Mouse (Mus musculus) R1 (cell line): ENCODE data around the gene Susd3.

Experiments used
- DNase-seq: peaks from one replicate; pipeline ENCODE4 v3.0.0-alpha.2; 2018; ENCODE audit warnings: low read depth, low spot score

Gene Susd3

DNA sequence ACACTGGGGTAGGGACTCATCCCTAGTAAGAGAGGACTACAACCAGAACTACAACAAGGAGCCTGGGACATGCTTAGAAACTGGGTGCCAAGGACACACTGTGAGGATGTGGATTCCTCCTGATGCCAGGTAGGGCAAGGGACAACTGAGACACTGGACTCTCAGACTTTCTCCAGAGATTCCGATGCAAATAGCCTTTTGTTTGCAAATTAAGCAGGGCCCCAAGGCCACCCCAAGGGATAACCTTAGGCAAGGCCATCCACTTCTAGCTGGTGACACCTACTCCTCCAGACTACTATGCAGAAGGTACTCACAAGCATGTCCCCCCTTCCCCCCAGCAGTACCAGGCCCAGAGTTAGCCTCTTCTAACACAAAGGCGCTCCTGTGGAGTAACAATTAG is 1.9 kb downstream of the Susd3 start:
- DNase-seq, result no peak

DNA sequence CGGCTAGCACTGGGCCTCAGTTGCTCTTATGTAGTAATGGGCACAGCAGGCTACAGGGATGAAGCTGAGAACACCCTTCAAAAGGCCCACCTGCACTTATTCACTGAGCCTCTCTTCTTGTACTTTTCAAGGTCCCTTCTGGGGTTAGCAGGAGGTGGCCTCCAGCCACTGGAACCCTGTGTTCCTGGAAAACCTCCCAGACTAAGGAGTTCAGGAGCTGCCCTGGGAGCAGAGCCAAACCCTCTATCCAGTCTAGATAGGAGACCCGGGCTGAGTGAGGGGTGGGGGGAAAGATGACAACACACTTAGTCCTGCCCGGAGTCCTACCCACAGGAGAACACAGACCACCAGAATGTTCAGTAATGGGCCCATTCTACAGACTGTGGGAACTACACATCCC is 2.5 kb downstream of the Susd3 start:
- DNase-seq, result no peak

- no peak for DNase-seq
Measured at GRCm38 (mm10) chr13:49245251-49245650, 3.3 kb downstream of the Susd3 start.

DNA sequence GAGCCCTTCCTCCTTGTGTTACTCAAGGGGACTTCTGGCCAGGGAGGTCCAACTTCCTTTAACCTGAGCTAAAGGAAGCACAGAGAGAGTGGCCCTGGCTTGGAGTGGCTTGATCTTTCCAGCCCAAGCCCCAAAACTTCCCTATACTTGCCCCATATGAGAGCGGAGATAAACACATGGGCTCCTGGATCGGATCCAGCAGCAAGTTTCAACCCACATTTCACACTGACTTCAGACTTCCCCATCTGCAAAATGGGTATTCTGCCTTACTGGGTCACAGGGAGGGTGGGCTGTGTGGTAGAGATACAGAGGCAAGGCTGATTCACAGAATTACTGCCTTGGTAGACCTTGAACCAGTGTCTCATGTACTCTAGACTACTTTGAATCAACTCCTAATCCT is 5.0 kb downstream of the Susd3 start:
- DNase-seq, result no peak

- DNase-seq, result no peak
Measured at GRCm38 (mm10) chr13:49242321-49243065, 6.0 kb downstream of the Susd3 start.

GRCm38 (mm10) chr13:49238737-49239136 is 9.8 kb downstream of the Susd3 start:
- no peak for DNase-seq

- no peak for DNase-seq
Measured at GRCm38 (mm10) chr13:49237617-49238016, 10.9 kb downstream of the Susd3 start.

GRCm38 (mm10) chr13:49234711-49235110 is 13.8 kb downstream of the Susd3 start:
- DNase-seq, result peak; percentile 67

DNA sequence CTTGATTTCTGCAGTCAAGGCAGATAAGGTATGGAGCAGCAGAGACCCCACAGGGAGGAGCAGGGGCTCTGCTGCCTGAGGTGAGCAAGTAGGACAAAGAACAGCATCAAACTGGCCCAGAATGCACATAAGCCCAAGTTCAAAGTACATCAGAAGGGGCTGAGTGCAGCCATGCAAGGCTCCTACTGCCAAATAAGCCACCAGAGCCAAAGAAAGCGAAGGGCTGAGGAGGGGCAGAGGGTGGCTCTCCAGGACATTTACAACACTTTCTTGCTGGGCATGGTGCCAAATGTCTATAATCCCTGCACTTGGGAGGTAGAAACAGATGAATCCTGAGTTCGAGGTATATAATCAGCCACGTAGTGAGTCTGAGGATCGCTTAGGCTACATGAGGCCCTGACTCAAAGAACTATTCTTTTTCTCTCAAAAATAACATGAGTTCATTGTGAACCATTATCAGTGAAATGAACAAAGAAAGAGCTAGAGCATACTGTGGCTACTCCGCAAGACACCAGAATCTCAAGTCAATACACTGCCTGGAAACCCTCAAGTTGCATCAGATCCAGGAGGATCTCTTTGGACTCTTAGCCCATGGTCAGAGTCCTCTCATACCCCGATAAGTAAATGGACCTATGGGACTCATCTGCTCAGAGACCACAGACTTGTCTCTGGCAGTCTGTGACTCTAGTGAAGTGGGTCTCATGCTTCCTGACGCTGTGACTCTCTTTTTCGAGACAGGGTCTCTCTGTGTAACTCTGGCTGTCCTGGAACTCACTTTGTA is 14.5 kb downstream of the Susd3 start:
- DNase-seq, result no peak

- peak; percentile 45 for DNase-seq
Measured at GRCm38 (mm10) chr13:49225633-49226032, 22.9 kb downstream of the Susd3 start.

DNA sequence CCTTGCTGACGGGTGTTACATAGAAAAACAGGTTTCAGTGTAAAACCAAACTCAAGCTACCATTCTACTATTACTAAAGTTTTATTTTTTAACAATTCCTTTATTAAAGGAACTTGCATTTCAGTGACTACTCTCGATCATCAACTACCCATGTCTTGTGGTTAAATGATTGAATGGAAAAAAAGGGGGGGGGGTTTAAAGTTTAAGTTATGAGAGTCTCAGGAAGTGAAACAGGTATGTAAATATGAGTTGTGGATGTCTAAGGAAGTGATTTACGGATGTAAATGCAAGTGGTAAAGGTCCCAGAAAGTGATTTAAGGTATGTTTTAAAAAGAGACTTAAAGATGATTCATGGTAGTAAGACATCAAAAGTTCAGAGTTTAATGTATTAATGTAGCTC is 23.3 kb downstream of the Susd3 start:
- no peak for DNase-seq

- no peak for DNase-seq
Measured at GRCm38 (mm10) chr13:49224729-49225128, 23.8 kb downstream of the Susd3 start.

GRCm38 (mm10) chr13:49224314-49224713 is 24.2 kb downstream of the Susd3 start:
- peak; percentile 49 for DNase-seq

DNA sequence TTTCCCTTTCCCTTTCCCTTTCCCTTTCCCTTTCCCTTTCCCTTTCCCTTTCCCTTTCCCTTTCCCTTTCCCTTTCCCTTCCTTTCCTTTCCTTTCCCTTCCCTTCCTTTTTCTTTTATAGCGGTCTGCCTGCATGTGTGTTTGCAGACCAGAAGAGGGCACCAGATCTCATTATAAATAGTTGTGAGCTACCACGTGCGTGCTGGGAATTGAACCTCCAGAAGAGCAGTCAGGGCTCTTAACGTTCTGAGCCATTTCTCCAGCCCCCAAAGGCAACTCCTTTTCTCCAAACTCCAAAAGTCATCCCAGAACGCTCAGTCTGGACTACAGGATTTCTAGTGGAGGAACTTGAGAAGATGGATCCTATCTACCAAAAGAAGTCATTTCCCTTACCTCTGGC is 27.6 kb downstream of the Susd3 start:
- DNase-seq, result peak; percentile 74

DNA sequence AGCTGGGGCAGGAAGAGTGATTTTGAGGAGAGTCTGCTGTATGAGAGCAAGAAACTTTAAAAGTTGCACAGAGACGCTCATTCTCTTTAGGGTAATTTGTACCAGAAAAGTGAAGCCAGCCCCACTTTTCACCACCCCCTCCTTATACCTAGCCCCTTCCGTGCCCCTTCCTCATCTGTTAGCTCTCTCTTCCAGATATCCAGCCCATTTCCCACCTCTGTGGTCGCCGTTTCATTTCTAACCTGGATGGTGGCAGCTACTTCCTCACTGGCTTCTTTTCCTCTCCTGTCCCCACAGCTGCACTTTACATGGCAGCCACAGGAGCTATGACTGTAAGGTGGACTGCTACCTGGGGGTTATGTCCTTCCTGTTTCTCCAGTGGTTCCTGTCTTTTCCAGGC is 29.1 kb downstream of the Susd3 start:
- DNase-seq, result no peak

DNA sequence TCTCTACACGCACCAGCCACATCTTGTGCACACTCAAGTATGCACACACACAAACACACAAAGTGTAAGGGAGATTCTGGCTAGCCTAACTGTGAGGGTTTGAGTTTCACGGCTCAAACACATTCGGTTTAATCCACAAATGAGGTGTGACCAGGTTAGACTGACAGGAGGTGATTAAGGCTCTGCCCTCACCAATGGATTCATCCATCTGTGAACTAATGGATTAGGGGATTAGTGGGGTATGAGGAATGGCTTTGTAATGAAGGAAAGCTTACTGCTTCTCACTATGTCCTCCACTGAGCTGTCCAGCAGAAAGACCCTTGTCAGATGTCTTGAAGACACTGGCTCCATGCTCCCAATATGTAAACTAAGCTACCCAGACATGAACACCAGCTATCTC is 29.9 kb downstream of the Susd3 start:
- no peak for DNase-seq

DNA sequence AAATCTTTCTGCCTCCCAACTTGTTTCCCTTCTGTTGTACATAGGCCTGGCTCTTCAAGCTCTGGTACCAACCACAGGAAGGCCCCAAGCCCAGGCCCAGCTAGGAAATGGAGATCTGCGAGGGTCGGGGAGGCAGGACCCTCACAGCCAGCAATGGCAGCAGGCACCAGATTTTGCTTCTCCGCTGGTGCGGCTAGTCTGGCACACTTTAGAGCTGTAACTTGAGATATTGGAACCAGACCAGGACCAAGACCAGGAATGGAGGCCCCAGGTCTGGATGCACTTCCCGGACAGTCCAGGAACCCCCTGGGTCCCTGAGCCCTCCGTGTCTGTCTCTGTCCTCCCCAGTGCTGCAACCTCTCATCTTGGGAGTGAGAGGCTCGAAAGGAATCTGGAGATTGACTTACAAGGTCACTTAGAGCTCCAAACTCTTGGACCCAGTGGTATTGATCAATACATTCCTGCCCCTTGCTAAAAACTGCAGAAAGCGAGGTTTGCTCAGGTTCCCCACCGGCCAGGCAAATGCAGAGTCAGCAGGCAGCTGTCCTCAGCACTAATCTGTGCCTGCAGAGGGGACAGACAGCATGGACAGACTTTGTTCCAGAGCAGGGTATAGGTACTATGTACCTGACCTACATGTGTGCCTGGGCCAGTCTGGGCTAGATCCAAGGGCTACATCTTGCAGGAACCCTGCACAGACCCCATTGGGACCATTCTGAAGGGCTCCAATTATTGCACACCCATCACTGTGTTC is 31.5 kb downstream of the Susd3 start:
- no peak for DNase-seq

GRCm38 (mm10) chr13:49216220-49216552 is 32.3 kb downstream of the Susd3 start:
- no peak for DNase-seq

DNA sequence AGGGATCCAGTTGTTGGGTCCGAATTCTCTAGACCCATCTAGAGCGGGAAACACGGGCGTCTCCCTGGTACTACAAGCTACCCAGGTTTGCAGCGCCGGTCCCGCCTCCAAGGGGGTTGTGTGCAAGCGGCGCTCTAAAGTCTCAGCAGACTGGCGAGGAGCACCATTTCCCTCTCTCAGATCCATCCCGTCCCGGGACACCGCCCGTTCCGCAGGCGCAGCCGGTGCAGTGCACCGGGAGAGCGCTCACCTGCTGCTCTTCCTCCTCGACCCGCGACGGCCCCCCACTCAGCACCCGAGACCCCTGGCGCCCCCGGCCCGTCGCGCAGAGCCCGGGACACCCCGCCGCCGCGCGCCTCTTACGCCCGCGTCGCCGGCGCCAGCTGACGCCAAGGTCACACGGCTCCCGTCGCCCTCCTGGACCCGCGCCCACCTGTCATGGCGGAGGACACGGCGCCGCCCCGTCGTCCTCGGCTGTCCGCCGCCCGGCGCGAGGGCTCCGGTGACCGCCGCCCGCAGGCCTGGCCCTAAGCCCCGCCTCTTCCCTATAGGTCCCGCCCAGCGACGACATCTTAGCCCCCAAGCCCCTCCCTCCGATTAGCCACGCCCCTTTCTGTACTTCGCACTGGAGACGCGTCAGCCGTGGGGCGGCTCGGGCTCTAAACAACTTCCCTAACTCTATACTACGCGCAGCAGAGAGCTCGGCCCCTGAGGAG is 32.8 kb downstream of the Susd3 start, which contains the start of gene Card19:
Card19 (minus strand) TSS at position 534 of the 716 bp plus-strand sequence.
- peak; percentile 91 for DNase-seq

DNA sequence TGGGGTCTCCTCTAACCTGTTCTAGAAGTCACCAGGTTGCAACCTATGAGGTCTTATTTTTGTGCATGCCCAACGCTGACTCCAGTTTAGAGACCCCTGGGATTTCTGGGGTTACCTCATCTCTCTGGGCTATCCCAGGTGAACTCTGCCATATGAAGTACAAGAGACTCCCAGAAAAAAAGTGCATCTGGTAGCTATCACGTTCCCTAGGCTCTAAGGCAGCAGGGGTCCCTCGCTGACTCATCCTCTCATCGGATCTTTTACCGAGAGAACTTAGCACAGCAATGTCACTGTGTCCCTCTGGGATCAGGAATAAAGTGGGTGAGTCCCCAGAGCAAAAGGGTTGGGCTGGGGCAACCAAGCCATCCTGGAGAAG is 33.4 kb downstream of the Susd3 start:
- DNase-seq, result no peak

DNA sequence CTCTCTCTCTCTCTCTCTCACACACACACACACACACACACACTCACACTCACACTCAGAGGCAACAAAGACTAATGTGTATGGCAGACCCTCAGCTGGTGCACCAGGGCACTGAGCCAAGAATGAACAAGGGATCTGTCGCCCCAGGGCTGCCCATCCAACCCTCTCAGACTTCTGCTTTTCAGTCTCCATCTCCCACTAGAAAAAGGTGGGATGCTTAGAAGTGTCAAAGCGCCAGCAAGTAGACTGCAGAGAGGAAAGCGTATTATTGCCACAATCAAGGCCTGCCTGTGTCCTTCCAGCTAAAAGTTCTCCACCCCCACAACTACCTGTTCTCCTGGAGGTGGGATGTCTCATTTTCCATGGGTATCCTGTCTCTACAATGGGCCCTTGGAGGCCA is 34.1 kb downstream of the Susd3 start:
- no peak for DNase-seq

GRCm38 (mm10) chr13:49213531-49213932 is 35.0 kb downstream of the Susd3 start:
- DNase-seq, result no peak
